Mouse (Mus musculus): ENCODE measurements around the gene Fibp. TPM values are rescaled to one million over a fixed set of nuclear protein-coding genes. Genes with fewer than 3 reads are reported as not detected.

Fibp gene
- total RNA-seq, 2 experiments from 2014 or later: 87.2 to 89.6 TPM

GRCm38 (mm10) chr19:5510031-5511026, 49.9 kb downstream of the Fibp start, which contains the start of gene Snx32:
TSS of gene Snx32 (minus strand) at chr19:5510538.
- DNase-seq (ENCODE audit: low spot score in 2 of 2): peak; percentile 98 to 99
- peak within 1 kb of the TSS; percentile 94 for H3K27ac ChIP-seq
- peak; percentile 56; the same call in 1 of the 2 replicates for TF ChIP-seq CTCF (conservative IDR thresholded peaks at IDR 0.05)
- peak within 1 kb of the TSS; percentile 77 for H3K4me3 ChIP-seq

- Histone ChIP-seq H3K27ac (peak overlapping the region; percentile 92), H3K4me3 (peak overlapping the region; percentile 77)
- no peak for TF ChIP-seq CTCF (conservative IDR thresholded peaks at IDR 0.05)
- DNase-seq (ENCODE audit: low spot score in 2 of 2): no peak
Measured at GRCm38 (mm10) chr19:5511074-5511632, 50.7 kb downstream of the Fibp start.

- no peak for DNase-seq (ENCODE audit: low spot score in 2 of 2)
- no peak overlapping the region for H3K4me3 ChIP-seq
- TF ChIP-seq CTCF (conservative IDR thresholded peaks at IDR 0.05): no peak
- peak overlapping the region; percentile 12 for H3K27ac ChIP-seq
Measured at GRCm38 (mm10) chr19:5512091-5513004, 51.9 kb downstream of the Fibp start.

- H3K4me3 ChIP-seq: no peak overlapping the region
- no peak for TF ChIP-seq CTCF (conservative IDR thresholded peaks at IDR 0.05)
- DNase-seq (ENCODE audit: low spot score in 2 of 2): no peak
- H3K27ac ChIP-seq: 0 out of 2 replicates have a peak overlapping the region, but pooled peaks have one; percentile 12
Measured at GRCm38 (mm10) chr19:5513005-5513349, 52.6 kb downstream of the Fibp start.

Other genes with a start within 250 kb of the Fibp start
- gene Pacs1, start 187.5 kb upstream of the Fibp start, total RNA-seq (2021): 10 to 100 TPM; 56.4 to 57.4 TPM
- 100 to 1,000 TPM; 214 to 219 TPM for gene Sf3b2, start 165.2 kb upstream of the Fibp start, total RNA-seq (2021)
- 100 to 1,000 TPM; 106 to 109 TPM for gene Gal3st3, start 162.3 kb upstream of the Fibp start, total RNA-seq (2021)
- gene Catsper1, start 124.9 kb upstream of the Fibp start, total RNA-seq (2021): not detected
- gene Cst6, start 111.0 kb upstream of the Fibp start, total RNA-seq (2021): 1 to 10 TPM; 4.6 to 5.9 TPM
- gene Eif1ad, start 93.9 kb upstream of the Fibp start, total RNA-seq (2021): 10 to 100 TPM; 21.4 to 22.5 TPM
- gene Banf1, start 93.4 kb upstream of the Fibp start, total RNA-seq (2021): 10 to 100 TPM; 81.0 to 86.2 TPM
- 100 to 1,000 TPM; 113 to 125 TPM for gene Sart1, start 71.9 kb upstream of the Fibp start, total RNA-seq (2021)
- under 1 TPM; 0.20 to 0.37 TPM for gene Tsga10ip, start 58.1 kb upstream of the Fibp start, total RNA-seq (2021)
- 100 to 1,000 TPM; 316 to 335 TPM for gene Drap1, start 35.6 kb upstream of the Fibp start, total RNA-seq (2021)
- gene AI837181, start 35.5 kb upstream of the Fibp start, total RNA-seq (2021): 10 to 100 TPM; 61.9 to 70.7 TPM
- not detected for gene Fosl1, start 13.1 kb upstream of the Fibp start, total RNA-seq (2021)
- 10 to 100 TPM; 31.5 to 33.9 TPM for gene Ccdc85b, start 2.7 kb upstream of the Fibp start, total RNA-seq (2021)
- under 1 TPM in 1 of 2 experiments, not detected in 1; 0.31 TPM for gene Ctsw, start 7.9 kb downstream of the Fibp start, total RNA-seq (2021)
- 10 to 100 TPM; 13.2 to 14.1 TPM for gene Efemp2, start 13.3 kb downstream of the Fibp start, total RNA-seq (2021)
- 10 to 100 TPM; 40.9 to 42.9 TPM for gene Mus81, start 27.8 kb downstream of the Fibp start, total RNA-seq (2021)
- gene Cfl1, start 29.8 kb downstream of the Fibp start, total RNA-seq (2021): 1,000 to 10,000 TPM; 1,280 to 1,287 TPM
- 1 to 10 TPM; 6.2 to 9.1 TPM for gene 1700020D05Rik, start 43.2 kb downstream of the Fibp start, total RNA-seq (2021)
- gene Snx32, start 49.9 kb downstream of the Fibp start, total RNA-seq (2021): 10 to 100 TPM; 85.9 to 86.6 TPM
- not detected for gene Ovol1, start 100.0 kb downstream of the Fibp start, total RNA-seq (2021)
- gene Ap5b1, start 107.4 kb downstream of the Fibp start, total RNA-seq (2021): 1 to 10 TPM; 6.8 to 7.4 TPM
- 10 to 100 TPM; 80.0 to 88.2 TPM for gene Rnaseh2c, start 141.3 kb downstream of the Fibp start, total RNA-seq (2021)
- gene Kat5, start 149.6 kb downstream of the Fibp start, total RNA-seq (2021): 10 to 100 TPM; 82.8 to 93.0 TPM
- 10 to 100 TPM; 20.6 to 21.0 TPM for gene Rela, start 176.9 kb downstream of the Fibp start, total RNA-seq (2021)
- gene Sipa1, start 203.1 kb downstream of the Fibp start, total RNA-seq (2021): 10 to 100 TPM; 16.5 to 17.5 TPM
- 10 to 100 TPM; 20.2 to 20.4 TPM for gene Map3k11, start 228.1 kb downstream of the Fibp start, total RNA-seq (2021)
- 10 to 100 TPM; 69.1 to 78.8 TPM for gene Pcnx3, start 228.3 kb downstream of the Fibp start, total RNA-seq (2021)
- under 1 TPM in 1 of 2 experiments, not detected in 1; 0.36 TPM for gene Kcnk7, start 243.8 kb downstream of the Fibp start, total RNA-seq (2021)